Mouse (Mus musculus) limb, embryonic 11.5 days (tissue): ENCODE measurements around the gene Eif2b2. TPM values are rescaled to one million over a fixed set of nuclear protein-coding genes. Genes with fewer than 3 reads are reported as not detected.

Source experiments
- ATAC-seq: fragments of 200-750 bp; cut with Nextera tagmentation; 2 replicates; pipeline ENCODE4 v1.8.0; 2017; ENCODE audit warnings: low read depth; ENCODE audit not compliant: insufficient number of reproducible peaks, low FRiP score, low TSS enrichment
- DNase-seq: peaks from one replicate; pipeline ENCODE4 v3.0.0-alpha.2; 2015; ENCODE audit warnings: low spot score
- H3K27ac ChIP-seq: fragments of 300-500 bp; sonication (generic); replicated peaks from 2 replicates; pipeline ENCODE4 v1.5.1; 2014; ENCODE audit warnings: low read depth, mild to moderate bottlenecking, low read length
- H3K27me3 ChIP-seq: fragments of 300-500 bp; sonication (generic); 2 replicates; pipeline ENCODE4 v1.6.1; 2014; ENCODE audit warnings: mild to moderate bottlenecking, low read length, mixed read lengths; ENCODE audit not compliant: control insufficient read depth, insufficient read depth
- H3K36me3 ChIP-seq: fragments of 300-500 bp; sonication (generic); 2 replicates; pipeline ENCODE4 v1.6.1; 2014; ENCODE audit warnings: mild to moderate bottlenecking, low read length, moderate library complexity, mixed read lengths; ENCODE audit not compliant: control insufficient read depth, insufficient read depth
- H3K4me1 ChIP-seq: fragments of 300-500 bp; sonication (generic); 2 replicates; pipeline ENCODE4 v1.6.1; 2014; ENCODE audit warnings: low read length, mixed read lengths; ENCODE audit not compliant: control insufficient read depth, insufficient read depth
- H3K4me2 ChIP-seq: fragments of 300-500 bp; sonication (generic); 2 replicates; pipeline ENCODE4 v1.6.1; 2014; ENCODE audit warnings: low read depth, mild to moderate bottlenecking, moderate library complexity; ENCODE audit not compliant: severe bottlenecking
- H3K4me3 ChIP-seq: fragments of 300-500 bp; sonication (generic); 2 replicates; pipeline ENCODE4 v1.5.1; 2014; ENCODE audit warnings: low read depth, low read length
- H3K9ac ChIP-seq: fragments of 300-500 bp; sonication (generic); 2 replicates; pipeline ENCODE4 v1.6.1; 2014; ENCODE audit warnings: mild to moderate bottlenecking, low read length
- H3K9me3 ChIP-seq: fragments of 300-500 bp; sonication (generic); 2 replicates; pipeline ENCODE4 v1.6.1; 2016; ENCODE audit warnings: low read length; ENCODE audit not compliant: control insufficient read depth
- WGBS: fragments of 180-500 bp; shearing (Covaris S2); extraction: QIAGEN DNeasy Blood & Tissue Kit; methylation state at CpG from one replicate; pipeline ENCODE4 v1.1.7; 2014; 5-methylcytosine and 5-hydroxymethylcytosine counted together
- polyA plus RNA-seq: library from polyadenylated mRNA; unstranded; fragments of >200 nt; fragmentation: Nextera tagmentation; extraction: Ambion mirVana; gene quantifications from 2 replicates; pipeline ENCODE4 v1.2.1, GENCODE M21; 2014

The Eif2b2 gene
- polyA plus RNA-seq, 1 experiment from 2014 or later, result 103 TPM

DNA sequence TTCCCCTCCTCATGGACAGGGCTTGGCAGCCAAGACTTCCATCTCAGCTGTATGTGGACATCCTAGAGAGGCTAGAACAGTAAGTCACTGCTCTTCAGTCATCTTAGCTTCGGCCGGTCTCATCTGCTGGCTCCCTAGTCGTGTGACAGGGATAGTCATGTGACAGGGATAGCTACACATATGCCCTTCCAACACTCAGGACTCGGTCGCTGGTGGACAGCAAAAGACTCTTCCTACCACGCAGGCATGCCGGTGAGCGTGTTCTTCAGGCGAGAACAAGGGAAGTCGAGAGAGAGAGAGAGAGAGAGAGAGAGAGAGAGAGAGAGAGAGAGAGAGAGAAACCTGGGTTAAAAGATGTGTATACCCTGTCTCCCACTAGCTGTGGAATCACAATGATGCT is 13.9 kb upstream of the Eif2b2 start:
- no peaks in the 10 kb centered on the region for H3K36me3 ChIP-seq
- H3K27ac ChIP-seq, result no peak overlapping the region
- no peak for DNase-seq
- no peaks in the 10 kb centered on the region for H3K9me3 ChIP-seq
- no peak overlapping the region for H3K4me3 ChIP-seq
- ATAC-seq, result no peak
- peaks cover 15% of the 10 kb centered on the region for H3K4me1 ChIP-seq
- no peak overlapping the region for H3K4me2 ChIP-seq
- WGBS, result 88% methylated on average over 10 of the region's 10 CpGs
- no peaks in the 10 kb centered on the region for H3K27me3 ChIP-seq
- H3K9ac ChIP-seq, result no peak overlapping the region

GRCm38 (mm10) chr12:85208687-85209199 is 10.5 kb upstream of the Eif2b2 start:
- 59% methylated on average over 7 of the region's 7 CpGs for WGBS
- H3K9ac ChIP-seq, result no peak overlapping the region
- DNase-seq (no peak), ATAC-seq (no peak)
- no peaks in the 10 kb centered on the region for H3K27me3 ChIP-seq
- H3K36me3 ChIP-seq, result no peaks in the 10 kb centered on the region
- H3K4me2 ChIP-seq, result no peak overlapping the region
- no peaks in the 10 kb centered on the region for H3K4me1 ChIP-seq
- H3K4me3 ChIP-seq, result no peak overlapping the region
- H3K9me3 ChIP-seq, result no peaks in the 10 kb centered on the region
- H3K27ac ChIP-seq, result no peak overlapping the region

GRCm38 (mm10) chr12:85215031-85215430 is 4.2 kb upstream of the Eif2b2 start:
- no peaks in the 10 kb centered on the region for H3K36me3 ChIP-seq
- no peak for DNase-seq
- 53% methylated on average over 5 of the region's 5 CpGs for WGBS

DNA sequence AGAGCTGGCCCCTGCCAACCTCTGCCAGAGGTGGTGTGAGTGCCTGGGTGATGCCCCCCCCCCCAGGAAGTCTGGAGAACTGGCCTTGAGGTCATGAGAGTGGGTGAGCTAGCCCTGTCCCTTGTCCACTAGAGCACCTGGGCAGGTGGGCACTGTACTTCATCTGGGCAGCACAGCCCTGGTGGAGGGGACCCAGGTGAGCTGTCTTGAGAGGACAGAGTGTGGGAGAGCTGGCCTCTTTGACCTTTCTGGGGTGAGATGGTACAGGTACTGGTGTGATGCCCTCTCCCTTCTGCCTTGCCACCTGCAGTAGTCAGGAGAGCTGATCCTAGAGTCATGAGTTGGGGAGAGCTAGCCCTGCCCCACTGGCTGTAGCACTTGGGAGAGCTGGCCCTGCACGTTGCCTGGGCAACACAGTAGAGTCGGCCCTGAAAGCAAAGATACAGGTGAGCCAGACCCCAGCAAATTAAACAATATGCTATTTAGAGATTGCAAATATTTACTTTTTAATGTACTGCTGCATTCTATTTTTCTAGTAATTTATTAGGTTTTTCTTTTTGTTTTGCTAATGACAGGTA is 1.5 kb upstream of the Eif2b2 start:
- ATAC-seq, result no peak
- Histone ChIP-seq H3K36me3 (peaks cover 2% of the 10 kb centered on the region; the same call in 1 of the 2 replicates), H3K9me3 (no peaks in the 10 kb centered on the region), H3K27ac (no peak overlapping the region), H3K4me3 (no peak overlapping the region), H3K27me3 (no peaks in the 10 kb centered on the region), H3K9ac (no peak overlapping the region), H3K4me2 (no peak overlapping the region), H3K4me1 (peaks cover 9% of the 10 kb centered on the region)
- WGBS, result 87% methylated on average over 2 of the region's 2 CpGs
- DNase-seq, result no peak

More at GRCm38 (mm10) chr12:85215031-85215430, 4.2 kb upstream of the Eif2b2 start:
- H3K4me2 ChIP-seq, result no peak overlapping the region
- no peaks in the 10 kb centered on the region for H3K9me3 ChIP-seq
- H3K4me3 ChIP-seq, result no peak overlapping the region
- H3K4me1 ChIP-seq, result no peaks in the 10 kb centered on the region; the same call in 1 of the 2 replicates
- no peak for ATAC-seq
- H3K27me3 ChIP-seq, result no peaks in the 10 kb centered on the region
- H3K9ac ChIP-seq, result no peak overlapping the region
- no peak overlapping the region for H3K27ac ChIP-seq

- Histone ChIP-seq H3K4me3 (peak overlapping the region; percentile 69), H3K9ac (peak overlapping the region; percentile 32), H3K4me1 (peaks cover 9% of the 10 kb centered on the region), H3K36me3 (peaks cover 6% of the 10 kb centered on the region; the same call in 1 of the 2 replicates), H3K9me3 (no peaks in the 10 kb centered on the region), H3K27me3 (no peaks in the 10 kb centered on the region), H3K4me2 (peak overlapping the region; percentile 76), H3K27ac (no peak overlapping the region)
- no peak for DNase-seq
- WGBS, result 5% methylated on average over 12 of the region's 12 CpGs
- ATAC-seq, result no peak
These were observed 617 bp downstream of the Eif2b2 start for GRCm38 (mm10) chr12:85219905-85220290.

GRCm38 (mm10) chr12:85227227-85227626 is 7.9 kb downstream of the Eif2b2 start:
- H3K4me3 ChIP-seq, result no peak overlapping the region
- H3K27ac ChIP-seq, result no peak overlapping the region
- peaks cover 9% of the 10 kb centered on the region for H3K4me1 ChIP-seq
- H3K27me3 ChIP-seq, result no peaks in the 10 kb centered on the region
- DNase-seq (peak; percentile 49), ATAC-seq (peak; percentile 68; the same call in 1 of the 2 replicates)
- H3K4me2 ChIP-seq, result no peak overlapping the region
- no peak overlapping the region for H3K9ac ChIP-seq
- 36% methylated on average over 7 of the region's 7 CpGs for WGBS
- H3K36me3 ChIP-seq, result peaks cover 9% of the 10 kb centered on the region; the same call in 1 of the 2 replicates
- no peaks in the 10 kb centered on the region for H3K9me3 ChIP-seq

DNA sequence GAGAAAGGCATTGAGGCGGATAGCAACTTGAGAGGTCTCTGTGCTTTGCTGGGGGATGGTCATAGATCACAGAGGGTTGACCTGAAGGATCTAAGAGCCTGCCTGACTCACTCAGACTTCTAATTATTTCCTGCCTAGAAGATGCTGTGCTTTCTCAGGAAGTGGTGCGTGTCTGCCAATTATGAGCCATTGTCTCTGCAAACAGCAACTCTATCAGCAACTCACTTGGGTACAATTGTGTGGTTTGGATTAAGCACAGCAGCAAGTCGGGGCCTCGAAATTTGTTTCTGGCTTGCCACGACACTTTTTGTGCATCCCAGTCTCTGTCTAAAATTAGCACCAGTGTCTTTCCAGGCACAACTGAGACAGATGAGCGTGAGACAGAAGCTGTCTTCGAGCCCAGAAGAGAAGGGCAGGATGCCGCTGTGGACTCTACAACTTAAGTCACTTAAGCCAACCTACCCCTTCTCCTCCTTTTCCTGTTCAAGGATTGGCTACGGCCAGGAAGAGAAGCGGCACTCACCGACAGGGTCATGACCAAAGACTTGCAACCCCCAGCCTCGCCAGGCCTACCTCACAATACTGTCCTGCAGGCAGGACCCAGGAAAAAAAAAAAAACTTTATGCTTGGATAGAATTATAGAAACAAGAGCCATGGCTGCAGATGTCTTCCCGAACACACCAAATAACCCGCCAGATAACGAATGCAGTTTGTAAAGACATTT is 8.8 kb downstream of the Eif2b2 start:
- 69% methylated on average over 15 of the region's 15 CpGs for WGBS
- Histone ChIP-seq H3K4me3 (no peak overlapping the region), H3K9me3 (no peaks in the 10 kb centered on the region), H3K9ac (no peak overlapping the region), H3K27me3 (no peaks in the 10 kb centered on the region), H3K4me2 (no peak overlapping the region), H3K36me3 (peaks cover 8% of the 10 kb centered on the region; the same call in 1 of the 2 replicates), H3K4me1 (peaks cover 9% of the 10 kb centered on the region), H3K27ac (no peak overlapping the region)
- DNase-seq, result no peak
- no peak for ATAC-seq

DNA sequence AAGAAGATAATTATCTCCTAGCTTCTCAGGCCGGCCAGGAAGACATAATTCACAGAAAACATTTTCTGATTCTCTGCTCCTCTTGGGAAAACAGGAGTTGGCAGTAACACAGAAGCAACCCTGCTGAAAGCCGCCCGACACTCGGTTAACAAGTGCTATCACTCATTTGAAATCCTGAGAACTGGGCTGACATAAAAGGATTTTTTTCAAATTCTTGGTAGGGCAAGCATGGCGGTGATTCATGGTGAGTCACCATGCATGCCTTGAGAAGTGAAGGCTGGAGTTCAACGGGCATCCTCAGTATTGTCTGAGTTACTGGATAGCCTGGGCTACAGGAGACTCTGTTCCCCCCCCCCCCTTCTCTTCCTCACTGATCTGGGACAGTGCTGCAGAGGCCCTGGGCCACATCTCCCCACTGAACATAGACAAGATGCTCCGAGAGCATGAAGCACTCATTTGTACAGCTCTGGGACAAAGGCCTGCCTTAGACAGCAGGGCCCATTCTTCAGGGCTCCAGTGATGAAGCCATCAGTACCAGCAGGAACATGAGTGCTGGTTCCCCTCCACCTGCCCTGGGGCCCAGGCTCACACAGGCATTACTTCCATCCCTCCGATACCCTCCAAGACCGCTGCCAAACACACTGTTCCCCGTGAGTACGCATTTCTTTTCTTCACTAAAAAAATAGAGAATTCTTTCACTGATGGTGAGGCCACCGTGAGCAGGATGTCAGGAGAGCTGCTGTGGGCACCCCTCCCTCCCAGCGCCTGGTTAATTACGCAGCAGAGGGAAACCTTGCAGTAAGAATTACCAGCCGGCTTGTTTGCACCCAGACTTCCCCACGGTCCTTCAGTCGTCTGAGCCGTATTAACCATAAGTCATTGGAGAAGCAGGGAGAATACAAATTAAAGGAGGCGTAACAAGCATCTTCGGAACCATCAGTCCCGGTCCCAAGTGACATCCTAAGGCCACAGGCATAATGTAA is 14.4 kb downstream of the Eif2b2 start:
- H3K9ac ChIP-seq, result no peak overlapping the region
- H3K27me3 ChIP-seq, result no peaks in the 10 kb centered on the region
- no peak overlapping the region for H3K4me3 ChIP-seq
- 79% methylated on average over 21 of the region's 21 CpGs for WGBS
- ATAC-seq (no peak), DNase-seq (no peak)
- H3K36me3 ChIP-seq, result no peaks in the 10 kb centered on the region
- no peaks in the 10 kb centered on the region for H3K9me3 ChIP-seq
- H3K27ac ChIP-seq, result no peak overlapping the region
- no peak overlapping the region for H3K4me2 ChIP-seq
- peaks cover 10% of the 10 kb centered on the region; the same call in 1 of the 2 replicates for H3K4me1 ChIP-seq
